Mouse (Mus musculus) limb, embryonic 15.5 days (tissue): Measurements from ENCODE around the gene Spg7. TPM values are rescaled to one million over a fixed set of nuclear protein-coding genes. Genes with fewer than 3 reads are reported as not detected.
"Not testable (repeated sequence)": the region's sequence is repeated elsewhere in the genome, so short reads cannot be mapped to it uniquely, and the experiment has no call there.

Experiments used
- ATAC-seq: fragments of 200-750 bp; cut with Nextera tagmentation; 2 replicates; pipeline ENCODE4 v1.8.0; 2017; ENCODE audit warnings: low read depth, moderate TSS enrichment; ENCODE audit not compliant: insufficient number of reproducible peaks, low FRiP score, low TSS enrichment
- H3K27ac ChIP-seq: fragments of 300-500 bp; sonication (generic); 2 replicates; pipeline ENCODE4 v1.5.1; 2015; ENCODE audit warnings: moderate library complexity, mild to moderate bottlenecking, inconsistent platforms
- H3K27me3 ChIP-seq: fragments of 300-500 bp; sonication (generic); 2 replicates; pipeline ENCODE4 v1.6.1; 2015; ENCODE audit warnings: inconsistent platforms
- H3K36me3 ChIP-seq: fragments of 300-500 bp; sonication (generic); 2 replicates; pipeline ENCODE4 v1.6.1; 2015; ENCODE audit warnings: inconsistent platforms
- H3K4me1 ChIP-seq: fragments of 300-500 bp; sonication (generic); 2 replicates; pipeline ENCODE4 v1.6.1; 2015; ENCODE audit warnings: inconsistent platforms
- H3K4me2 ChIP-seq: fragments of 300-500 bp; sonication (generic); 2 replicates; pipeline ENCODE4 v1.6.1; 2015; ENCODE audit warnings: mild to moderate bottlenecking, inconsistent platforms
- H3K4me3 ChIP-seq: fragments of 300-500 bp; sonication (generic); 2 replicates; pipeline ENCODE4 v1.5.1; 2015; ENCODE audit warnings: mild to moderate bottlenecking, inconsistent platforms
- H3K9ac ChIP-seq: fragments of 300-500 bp; sonication (generic); 2 replicates; pipeline ENCODE4 v1.6.1; 2015; ENCODE audit warnings: inconsistent platforms
- H3K9me3 ChIP-seq: fragments of 300-500 bp; sonication (generic); 2 replicates; pipeline ENCODE4 v1.6.1; 2016; ENCODE audit warnings: inconsistent platforms
- WGBS: fragments of 180-500 bp; shearing (Covaris S2); methylation state at CpG from one replicate; pipeline ENCODE4 v1.1.7; 2015; 5-methylcytosine and 5-hydroxymethylcytosine counted together
- polyA plus RNA-seq: library from polyadenylated mRNA; unstranded; fragments of >200 nt; fragmentation: Nextera tagmentation; extraction: Ambion mirVana; gene quantifications from 2 replicates; pipeline ENCODE4 v1.2.1, GENCODE M21; 2015

Gene Spg7
- polyA plus RNA-seq, 1 experiment from 2014 or later: 38.5 TPM

GRCm38 (mm10) chr8:123102855-123103254 lies 40.1 kb downstream of the Spg7 start:
- H3K9ac ChIP-seq: peak overlapping the region; percentile 90
- H3K4me1 ChIP-seq: peaks cover 17% of the 10 kb centered on the region
- H3K4me3 ChIP-seq: peak overlapping the region; percentile 67
- not testable (repeated sequence) for ATAC-seq, H3K9me3 ChIP-seq, H3K27me3 ChIP-seq
- peaks cover 35% of the 10 kb centered on the region for H3K36me3 ChIP-seq
- H3K4me2 ChIP-seq: peak overlapping the region; percentile 81
- 6% methylated on average over 26 of the region's 26 CpGs for WGBS
- peak overlapping the region; percentile 96 for H3K27ac ChIP-seq

DNA sequence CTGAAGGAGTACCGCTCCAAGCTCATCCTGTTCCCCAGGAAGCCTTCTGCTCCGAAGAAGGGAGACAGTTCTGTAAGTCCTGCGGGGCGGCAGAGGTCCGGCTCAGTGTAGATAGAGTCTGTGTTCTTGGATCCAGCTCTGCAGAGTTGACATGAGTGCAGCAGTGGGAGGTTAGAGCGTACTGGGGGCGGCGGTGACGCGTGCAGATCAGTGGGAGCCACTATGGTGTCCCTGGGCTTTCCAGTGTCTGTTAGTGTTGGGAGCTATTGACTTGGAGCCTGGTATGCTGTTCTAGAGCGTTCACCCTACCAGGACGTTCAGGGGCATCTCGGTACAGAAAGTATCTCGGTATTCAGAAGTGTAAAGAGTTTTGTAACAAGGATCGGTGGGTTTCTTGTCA lies 40.5 kb downstream of the Spg7 start:
- Histone ChIP-seq H3K27ac (peak overlapping the region; percentile 96), H3K9ac (peak overlapping the region; percentile 90), H3K9me3 (no peaks in the 10 kb centered on the region), H3K4me1 (peaks cover 17% of the 10 kb centered on the region), H3K4me2 (peak overlapping the region; percentile 81), H3K4me3 (peak overlapping the region; percentile 67), H3K27me3 (no peaks in the 10 kb centered on the region), H3K36me3 (peaks cover 31% of the 10 kb centered on the region)
- no peak for ATAC-seq
- 15% methylated on average over 15 of the region's 15 CpGs for WGBS

- H3K4me3 ChIP-seq: peak overlapping the region; percentile 67
- no peaks in the 10 kb centered on the region for H3K27me3 ChIP-seq
- WGBS: 73% methylated on average over 6 of the region's 6 CpGs
- H3K4me2 ChIP-seq: peak overlapping the region; percentile 81
- peaks cover 17% of the 10 kb centered on the region for H3K4me1 ChIP-seq
- ATAC-seq: no peak
- H3K36me3 ChIP-seq: peaks cover 27% of the 10 kb centered on the region
- H3K9ac ChIP-seq: no peak overlapping the region
- no peaks in the 10 kb centered on the region for H3K9me3 ChIP-seq
- H3K27ac ChIP-seq: peak overlapping the region; percentile 96
Observed at GRCm38 (mm10) chr8:123104046-123104767, 41.5 kb downstream of the Spg7 start.

DNA sequence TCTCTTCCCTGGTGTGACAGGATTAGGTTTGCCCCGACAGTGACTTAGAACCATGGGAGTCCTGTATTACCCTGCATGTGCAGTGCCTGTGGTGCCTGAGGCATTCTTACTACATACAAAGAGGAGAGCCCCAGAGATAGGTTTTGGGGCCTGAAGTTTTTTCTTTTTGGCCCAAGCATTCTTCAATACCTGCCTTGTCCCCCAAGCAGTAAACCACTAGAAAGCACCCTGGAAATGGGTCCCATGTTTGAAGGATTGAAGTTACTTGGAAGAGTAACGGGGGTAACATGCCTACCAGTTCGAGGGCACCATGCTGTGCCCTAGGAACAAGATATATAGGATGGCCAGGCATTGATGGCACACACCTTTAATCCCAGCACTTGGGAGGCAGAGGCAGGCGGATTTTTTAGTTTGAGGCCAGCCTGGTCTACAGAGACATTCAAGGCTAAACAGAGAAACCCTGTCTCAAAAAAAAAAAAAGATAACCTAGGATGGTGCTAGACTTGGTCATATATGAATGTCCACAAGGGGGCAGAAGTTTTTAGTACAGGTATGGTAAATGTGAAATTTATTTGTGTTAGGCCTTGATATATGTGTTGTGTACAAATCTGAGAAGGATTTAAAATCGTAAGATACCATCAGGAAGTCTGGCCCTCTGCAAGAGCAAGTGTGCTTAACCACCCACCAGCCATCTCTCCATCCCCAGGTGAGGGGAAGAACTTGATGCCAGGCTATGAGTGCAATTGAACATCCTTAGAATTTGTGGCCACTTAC lies 43.0 kb downstream of the Spg7 start:
- Histone ChIP-seq H3K4me2 (no peak overlapping the region), H3K27me3 (no peaks in the 10 kb centered on the region), H3K4me3 (no peak overlapping the region), H3K36me3 (peaks cover 27% of the 10 kb centered on the region), H3K4me1 (peaks cover 17% of the 10 kb centered on the region), H3K9ac (no peak overlapping the region), H3K9me3 (no peaks in the 10 kb centered on the region), H3K27ac (no peak overlapping the region)
- ATAC-seq: no peak
- 70% methylated on average over 5 of the region's 5 CpGs for WGBS

DNA sequence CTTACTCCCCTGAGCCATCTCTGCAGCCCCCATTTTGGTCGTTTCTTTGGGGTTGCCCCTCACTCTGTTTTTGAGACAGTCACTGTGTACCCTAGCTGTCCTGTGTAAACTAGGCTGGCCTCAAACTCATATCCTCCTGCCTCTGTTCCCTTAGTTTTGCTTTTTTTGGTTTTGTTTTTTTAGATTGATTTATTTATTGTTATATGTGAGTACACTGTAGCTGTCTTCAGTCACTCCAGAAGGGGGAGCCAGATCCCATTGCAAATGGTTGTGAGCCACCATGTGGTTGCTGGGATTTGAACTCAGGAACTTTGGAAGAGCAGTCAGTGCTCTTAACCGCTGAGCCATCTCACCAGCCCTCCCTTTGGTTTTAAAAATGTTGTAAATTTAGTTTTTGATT lies 43.8 kb downstream of the Spg7 start:
- Histone ChIP-seq H3K4me2 (no peak overlapping the region), H3K27me3 (no peaks in the 10 kb centered on the region), H3K4me3 (no peak overlapping the region), H3K36me3 (peaks cover 27% of the 10 kb centered on the region), H3K9me3 (no peaks in the 10 kb centered on the region), H3K27ac (no peak overlapping the region), H3K9ac (no peak overlapping the region), H3K4me1 (peaks cover 16% of the 10 kb centered on the region)
- 46% methylated on average over 2 of the region's 2 CpGs for WGBS
- ATAC-seq: no peak

DNA sequence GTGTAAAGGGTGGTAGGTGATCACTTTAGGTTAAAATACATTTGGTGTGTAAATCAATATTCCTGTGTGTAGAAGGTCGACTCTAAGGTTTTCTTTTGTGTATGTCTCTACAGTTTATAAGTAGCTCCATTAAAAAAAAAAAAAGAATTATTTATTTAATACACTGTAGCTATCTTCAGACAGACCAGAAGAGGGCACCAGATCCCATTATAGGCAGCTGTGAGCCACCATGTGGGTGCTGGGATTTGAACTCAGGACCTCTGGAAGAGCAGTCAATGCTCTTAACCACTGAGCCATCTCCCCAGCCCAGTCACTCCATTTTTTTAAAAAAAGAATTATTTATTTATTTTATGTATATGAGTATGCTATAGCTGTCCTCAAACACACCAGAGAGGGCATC lies 45.3 kb downstream of the Spg7 start:
- no peak for ATAC-seq
- Histone ChIP-seq H3K4me3 (no peak overlapping the region), H3K4me1 (peaks cover 13% of the 10 kb centered on the region), H3K36me3 (peaks cover 27% of the 10 kb centered on the region), H3K9ac (no peak overlapping the region), H3K27me3 (no peaks in the 10 kb centered on the region), H3K9me3 (no peaks in the 10 kb centered on the region), H3K4me2 (no peak overlapping the region), H3K27ac (no peak overlapping the region)
- 75% methylated on average over 1 of the region's 1 CpGs for WGBS

- Histone ChIP-seq H3K9me3 (no peaks in the 10 kb centered on the region), H3K4me2 (no peak overlapping the region), H3K36me3 (peaks cover 19% of the 10 kb centered on the region), H3K9ac (no peak overlapping the region), H3K27me3 (no peaks in the 10 kb centered on the region), H3K4me1 (peaks cover 5% of the 10 kb centered on the region), H3K27ac (no peak overlapping the region), H3K4me3 (no peak overlapping the region)
- WGBS: 82% methylated on average over 5 of the region's 5 CpGs
- no peak for ATAC-seq
Observed at GRCm38 (mm10) chr8:123108953-123109352, 46.2 kb downstream of the Spg7 start.

GRCm38 (mm10) chr8:123110649-123111048 lies 47.9 kb downstream of the Spg7 start:
- H3K9ac ChIP-seq: no peak overlapping the region
- no peak overlapping the region for H3K4me3 ChIP-seq
- no peak overlapping the region for H3K27ac ChIP-seq
- peak; percentile 35; the same call in 1 of the 2 replicates for ATAC-seq
- no peaks in the 10 kb centered on the region for H3K9me3 ChIP-seq
- WGBS: 10% methylated on average over 4 of the region's 4 CpGs
- no peak overlapping the region for H3K4me2 ChIP-seq
- peaks cover 2% of the 10 kb centered on the region for H3K36me3 ChIP-seq
- peaks cover 2% of the 10 kb centered on the region for H3K27me3 ChIP-seq
- H3K4me1 ChIP-seq: no peaks in the 10 kb centered on the region

GRCm38 (mm10) chr8:123112892-123113291 lies 50.1 kb downstream of the Spg7 start:
- Histone ChIP-seq H3K27me3 (peaks cover 24% of the 10 kb centered on the region), H3K4me1 (peaks cover 15% of the 10 kb centered on the region), H3K4me2 (no peak overlapping the region), H3K9ac (no peak overlapping the region), H3K4me3 (no peak overlapping the region), H3K27ac (no peak overlapping the region), H3K9me3 (no peaks in the 10 kb centered on the region), H3K36me3 (no peaks in the 10 kb centered on the region)
- ATAC-seq: no peak
- WGBS: 63% methylated on average over 9 of the region's 9 CpGs

- H3K36me3 ChIP-seq: no peaks in the 10 kb centered on the region
- no peak overlapping the region for H3K4me2 ChIP-seq
- peaks cover 18% of the 10 kb centered on the region for H3K4me1 ChIP-seq
- H3K27ac ChIP-seq: no peak overlapping the region
- no peak overlapping the region for H3K4me3 ChIP-seq
- ATAC-seq: no peak
- H3K27me3 ChIP-seq: peaks cover 35% of the 10 kb centered on the region
- no peaks in the 10 kb centered on the region for H3K9me3 ChIP-seq
- no peak overlapping the region for H3K9ac ChIP-seq
- 50% methylated on average over 2 of the region's 2 CpGs for WGBS
Observed at GRCm38 (mm10) chr8:123113908-123114469, 51.2 kb downstream of the Spg7 start.

DNA sequence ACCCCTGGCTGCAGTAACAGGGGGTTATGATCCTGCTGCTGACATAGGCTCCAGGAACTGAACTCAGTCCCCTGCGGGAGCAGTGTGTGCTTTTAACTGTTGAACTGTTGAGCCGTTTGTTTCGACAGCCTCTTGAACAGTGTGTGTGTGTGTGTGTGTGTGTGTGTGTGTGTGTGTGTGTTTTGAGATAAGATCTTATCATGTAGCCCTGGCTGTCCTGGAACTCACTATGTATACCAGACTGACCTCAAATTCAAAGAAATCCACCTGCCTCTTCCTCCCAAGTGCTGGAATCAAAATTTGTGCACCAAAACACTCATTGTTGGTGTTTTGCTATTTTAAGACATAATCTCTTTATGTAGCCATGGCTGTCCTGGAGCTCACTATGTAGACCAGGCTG lies 51.9 kb downstream of the Spg7 start:
- Histone ChIP-seq H3K9ac (no peak overlapping the region), H3K4me1 (peaks cover 18% of the 10 kb centered on the region), H3K4me2 (no peak overlapping the region), H3K9me3 (no peaks in the 10 kb centered on the region), H3K27ac (no peak overlapping the region), H3K27me3 (peaks cover 39% of the 10 kb centered on the region), H3K36me3 (no peaks in the 10 kb centered on the region), H3K4me3 (no peak overlapping the region)
- 62% methylated on average over 3 of the region's 3 CpGs for WGBS
- ATAC-seq: no peak
